Mouse (Mus musculus) limb, embryonic 10.5 days (tissue): ENCODE results near the gene Ptprd. TPM values are rescaled to one million over a fixed set of nuclear protein-coding genes. Genes with fewer than 3 reads are reported as not detected.

ENCODE experiments used
- DNase-seq: peaks from one replicate; pipeline ENCODE4 v3.0.0-alpha.2; 2017; ENCODE audit warnings: low spot score
- H3K27ac ChIP-seq: fragments of 300-500 bp; sonication (generic); 2 replicates; pipeline ENCODE4 v1.5.1; 2016; ENCODE audit warnings: mild to moderate bottlenecking
- H3K27me3 ChIP-seq: fragments of 300-500 bp; sonication (generic); 2 replicates; pipeline ENCODE4 v1.6.1; 2016; ENCODE audit warnings: low read depth, mild to moderate bottlenecking; ENCODE audit not compliant: poor library complexity, severe bottlenecking
- H3K36me3 ChIP-seq: fragments of 300-500 bp; sonication (generic); 2 replicates; pipeline ENCODE4 v1.6.1; 2016; ENCODE audit warnings: mild to moderate bottlenecking, moderate library complexity
- H3K4me1 ChIP-seq: fragments of 300-500 bp; sonication (generic); 2 replicates; pipeline ENCODE4 v1.6.1; 2016
- H3K4me3 ChIP-seq: fragments of 300-500 bp; sonication (generic); 2 replicates; pipeline ENCODE4 v1.5.1; 2016; ENCODE audit warnings: mild to moderate bottlenecking, moderate library complexity
- H3K9me3 ChIP-seq: fragments of 300-500 bp; sonication (generic); replicated peaks from 2 replicates; pipeline ENCODE4 v1.6.1; 2016; ENCODE audit warnings: mild to moderate bottlenecking
- WGBS: fragments of 180-500 bp; shearing (Covaris S2); methylation state at CpG from one replicate; pipeline ENCODE4 v1.1.7; 2016; 5-methylcytosine and 5-hydroxymethylcytosine counted together
- polyA plus RNA-seq: library from polyadenylated mRNA; unstranded; fragments of >200 nt; fragmentation: Nextera tagmentation; extraction: Ambion mirVana; gene quantifications from 2 replicates; pipeline ENCODE4 v1.2.1, GENCODE M21; 2016

The Ptprd gene
- polyA plus RNA-seq, 1 experiment from 2014 or later = 15.6 TPM

DNA sequence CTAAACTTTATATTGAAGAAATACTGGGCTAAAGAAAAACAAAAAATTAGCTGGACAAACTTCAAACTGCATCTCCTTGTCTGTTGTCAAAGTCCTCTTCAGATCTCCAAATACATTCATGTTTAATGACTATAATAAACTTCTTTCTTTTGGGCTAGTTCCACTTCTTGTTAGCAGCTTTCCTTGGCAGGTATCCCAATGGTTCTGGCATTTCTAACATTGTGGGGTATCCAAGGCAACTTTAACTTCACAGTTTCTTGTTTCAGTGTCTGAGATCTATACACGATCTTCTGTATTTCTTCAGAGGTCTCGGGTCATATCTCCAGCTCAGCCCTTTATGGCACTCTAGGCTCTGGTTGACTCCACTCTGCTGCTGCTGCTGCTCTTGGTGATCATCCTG lies 434.5 kb downstream of the Ptprd start:
- H3K9me3 ChIP-seq = no peaks in the 10 kb centered on the region
- H3K27me3 ChIP-seq = no peaks in the 10 kb centered on the region
- 88% methylated on average over 2 of the region's 2 CpGs for WGBS
- H3K36me3 ChIP-seq = no peaks in the 10 kb centered on the region
- H3K4me1 ChIP-seq = no peaks in the 10 kb centered on the region
- H3K4me3 ChIP-seq = no peak overlapping the region
- H3K27ac ChIP-seq = no peak overlapping the region
- no peak for DNase-seq

DNA sequence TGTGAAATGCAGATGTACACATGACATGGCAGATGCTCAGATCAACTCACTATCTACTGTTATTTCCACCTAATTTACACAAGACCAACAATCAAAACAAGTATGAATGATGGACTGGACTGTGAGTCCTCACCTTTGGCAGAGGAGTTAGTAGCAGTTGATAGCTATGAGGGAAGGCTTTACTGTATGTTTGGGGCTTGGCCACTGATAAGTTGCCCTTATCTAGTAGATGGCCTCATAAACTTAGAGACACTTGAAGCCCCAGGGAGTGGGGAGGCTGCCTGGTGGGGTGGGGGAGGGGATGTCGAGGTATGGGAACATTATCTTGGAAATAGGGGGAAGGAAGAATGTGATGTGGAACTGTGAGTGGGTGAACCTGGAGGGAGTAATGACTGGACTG lies 448.0 kb downstream of the Ptprd start:
- Histone ChIP-seq H3K4me1 (no peaks in the 10 kb centered on the region), H3K4me3 (no peak overlapping the region)

DNA sequence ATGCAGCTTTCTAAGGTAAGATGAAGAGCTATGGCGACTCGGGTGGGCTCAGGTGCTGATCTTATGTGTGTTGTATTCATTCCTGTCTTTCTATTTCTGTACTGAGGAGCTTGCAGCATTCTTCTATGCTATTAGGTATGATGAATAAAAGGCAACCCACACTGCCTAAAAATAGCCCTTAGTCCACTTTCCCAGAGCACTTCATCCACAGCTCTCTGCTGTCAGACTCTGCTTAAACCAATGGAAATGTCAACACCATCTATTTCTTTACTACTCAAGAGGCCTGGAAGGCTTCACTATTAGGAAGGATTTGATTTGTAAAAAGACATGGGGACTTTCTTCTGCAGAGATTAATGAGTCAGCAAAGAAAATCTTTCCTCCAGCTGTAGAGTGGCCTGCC lies 468.4 kb downstream of the Ptprd start:
- no peak overlapping the region for H3K4me3 ChIP-seq
- H3K4me1 ChIP-seq = no peaks in the 10 kb centered on the region
- no peaks in the 10 kb centered on the region for H3K36me3 ChIP-seq
- DNase-seq = no peak
- WGBS = 91% methylated on average over 2 of the region's 2 CpGs
- no peak overlapping the region for H3K27ac ChIP-seq
- H3K27me3 ChIP-seq = no peaks in the 10 kb centered on the region
- H3K9me3 ChIP-seq = no peaks in the 10 kb centered on the region

More for the DNA sequence above, 448.0 kb downstream of the Ptprd start:
- no peaks in the 10 kb centered on the region for H3K9me3 ChIP-seq
- no peak overlapping the region for H3K27ac ChIP-seq
- H3K27me3 ChIP-seq = no peaks in the 10 kb centered on the region
- no peaks in the 10 kb centered on the region for H3K36me3 ChIP-seq
- DNase-seq = no peak
- 80% methylated on average over 1 of the region's 1 CpGs for WGBS

DNA sequence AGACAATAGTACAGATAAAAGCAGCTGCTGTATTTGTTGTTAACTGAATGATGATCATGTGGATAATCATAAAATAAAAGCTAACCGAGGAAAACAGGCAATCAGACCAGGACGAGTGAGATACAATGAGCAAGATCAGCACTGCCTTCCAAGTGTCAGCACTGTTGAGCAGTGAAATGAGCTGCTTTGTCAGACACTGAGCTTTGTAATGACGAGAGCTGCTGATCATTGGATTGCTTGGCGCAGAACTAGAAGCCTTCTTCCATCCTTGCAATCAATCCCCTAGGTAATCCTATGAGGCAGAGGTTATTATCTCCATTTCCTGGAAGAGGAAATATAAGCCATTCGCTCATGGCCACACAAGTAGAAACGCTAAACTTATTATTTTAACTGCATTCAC lies 489.9 kb downstream of the Ptprd start:
- no peak for DNase-seq
- WGBS = 81% methylated on average over 6 of the region's 6 CpGs
- Histone ChIP-seq H3K27ac (no peak overlapping the region), H3K36me3 (no peaks in the 10 kb centered on the region), H3K27me3 (no peaks in the 10 kb centered on the region), H3K4me3 (no peak overlapping the region), H3K4me1 (no peaks in the 10 kb centered on the region), H3K9me3 (no peaks in the 10 kb centered on the region)

DNA sequence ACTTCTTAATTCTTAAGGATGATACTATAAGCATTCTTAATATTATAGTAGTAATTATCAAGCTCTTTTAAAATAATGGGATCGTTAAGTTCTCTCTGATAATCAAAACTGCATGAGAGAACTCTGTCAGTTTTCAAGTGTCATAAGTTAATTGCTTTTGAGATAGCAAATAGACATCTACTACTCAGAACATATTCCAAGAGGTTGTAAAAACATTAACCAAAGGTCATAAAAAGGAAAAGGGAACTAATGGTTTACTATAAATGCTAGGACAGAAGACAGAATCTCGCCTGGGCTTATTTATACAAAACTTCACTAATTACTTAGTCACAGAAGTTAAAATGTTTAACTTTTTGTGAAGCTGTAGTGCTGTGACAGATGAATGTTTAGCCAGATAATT lies 494.0 kb downstream of the Ptprd start:
- Histone ChIP-seq H3K4me3 (no peak overlapping the region), H3K27me3 (no peaks in the 10 kb centered on the region), H3K36me3 (no peaks in the 10 kb centered on the region), H3K4me1 (no peaks in the 10 kb centered on the region), H3K9me3 (no peaks in the 10 kb centered on the region), H3K27ac (no peak overlapping the region)
- DNase-seq = no peak
- 71% methylated on average over 2 of the region's 2 CpGs for WGBS

DNA sequence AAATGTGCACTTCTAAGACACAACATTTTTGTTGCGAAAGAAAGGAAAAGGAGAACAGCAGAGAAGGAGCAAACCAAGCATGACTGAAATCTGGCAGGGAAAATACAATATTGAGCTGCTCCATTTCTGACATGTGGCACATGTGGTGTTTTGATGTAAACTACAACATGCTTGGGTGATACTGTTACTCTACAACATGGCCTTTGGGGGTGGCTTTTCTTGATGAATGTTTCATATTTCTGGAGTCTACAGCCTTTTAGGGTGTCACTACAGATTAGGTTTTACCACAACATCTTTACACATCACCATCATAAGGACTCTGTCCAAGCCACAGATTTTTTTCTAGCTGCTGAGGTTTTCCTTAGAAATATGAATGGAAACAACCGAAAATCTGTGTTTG lies 501.5 kb downstream of the Ptprd start:
- 86% methylated on average over 2 of the region's 2 CpGs for WGBS
- Histone ChIP-seq H3K4me1 (no peaks in the 10 kb centered on the region), H3K9me3 (no peaks in the 10 kb centered on the region), H3K27me3 (no peaks in the 10 kb centered on the region), H3K4me3 (no peak overlapping the region), H3K27ac (no peak overlapping the region), H3K36me3 (no peaks in the 10 kb centered on the region)
- no peak for DNase-seq

DNA sequence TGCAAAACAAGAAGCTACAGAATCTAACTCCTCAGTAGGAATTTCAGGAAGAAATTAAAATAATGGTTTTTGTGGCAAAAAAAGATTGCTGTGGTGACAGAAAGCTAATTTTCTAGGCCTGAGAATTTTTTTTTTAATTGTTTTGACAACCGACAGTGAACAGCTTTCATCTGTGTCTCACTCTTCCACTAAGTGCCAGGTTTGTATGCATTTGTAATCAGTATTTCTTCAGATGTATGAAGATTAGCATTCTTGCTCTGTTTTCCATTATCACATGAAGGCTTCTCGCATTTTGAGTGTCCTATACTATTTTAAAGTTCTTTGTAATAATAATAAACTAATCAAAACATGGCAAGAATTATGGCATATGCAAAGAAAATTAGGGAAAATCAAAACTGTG lies 513.5 kb downstream of the Ptprd start:
- H3K27me3 ChIP-seq = no peaks in the 10 kb centered on the region
- DNase-seq = no peak
- 77% methylated on average over 2 of the region's 2 CpGs for whole genome bisulfite sequencing
- H3K36me3 ChIP-seq = no peaks in the 10 kb centered on the region
- H3K4me1 ChIP-seq = no peaks in the 10 kb centered on the region
- no peaks in the 10 kb centered on the region for H3K9me3 ChIP-seq
- no peak overlapping the region for H3K4me3 ChIP-seq
- H3K27ac ChIP-seq = no peak overlapping the region

DNA sequence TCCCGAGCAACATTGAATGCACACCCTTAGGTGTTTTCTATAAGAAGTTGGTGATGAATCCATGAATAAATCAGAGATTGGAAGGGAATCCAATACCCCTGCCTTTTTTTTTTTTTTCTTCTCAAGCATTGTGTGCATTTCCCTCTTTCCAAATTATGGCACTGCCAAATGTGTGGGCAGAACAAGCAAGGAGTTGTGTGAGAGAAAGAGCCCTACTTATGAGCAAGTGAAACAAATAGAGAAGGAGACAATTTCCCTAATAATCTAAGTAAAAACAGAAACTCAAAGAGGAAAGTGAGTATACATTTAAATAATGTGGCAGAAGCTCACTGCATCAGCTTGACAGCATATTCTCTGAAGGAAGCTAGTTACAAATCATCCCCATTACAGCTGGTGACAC lies 536.0 kb downstream of the Ptprd start:
- Histone ChIP-seq H3K9me3 (no peaks in the 10 kb centered on the region), H3K36me3 (no peaks in the 10 kb centered on the region), H3K27me3 (no peaks in the 10 kb centered on the region), H3K4me1 (no peaks in the 10 kb centered on the region), H3K27ac (no peak overlapping the region), H3K4me3 (no peak overlapping the region)
- 86% methylated on average over 1 of the region's 1 CpGs for WGBS
- DNase-seq = no peak

DNA sequence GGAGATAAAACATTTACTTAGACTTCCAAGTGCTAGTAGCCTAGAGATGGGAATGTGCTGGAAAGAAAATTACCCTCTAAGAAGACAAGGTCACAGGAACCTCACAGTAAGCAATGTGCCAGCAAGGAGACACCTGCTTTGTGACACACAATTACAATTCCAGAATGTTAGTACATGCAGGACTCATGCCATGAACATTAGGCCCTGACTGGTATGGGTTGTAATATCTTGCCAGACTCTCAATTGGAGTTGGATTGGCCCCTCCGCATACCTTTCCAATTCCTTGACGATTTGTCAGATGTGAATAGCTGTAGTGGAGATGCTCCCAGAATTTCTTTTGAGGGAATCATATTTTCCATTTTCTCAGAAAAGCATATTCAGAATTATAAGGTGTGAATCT lies 547.0 kb downstream of the Ptprd start:
- H3K36me3 ChIP-seq = no peaks in the 10 kb centered on the region
- no peak overlapping the region for H3K4me3 ChIP-seq
- no peak overlapping the region for H3K27ac ChIP-seq
- 97% methylated on average over 2 of the region's 2 CpGs for WGBS
- H3K9me3 ChIP-seq = no peaks in the 10 kb centered on the region
- no peaks in the 10 kb centered on the region for H3K4me1 ChIP-seq
- no peak for DNase-seq
- no peaks in the 10 kb centered on the region for H3K27me3 ChIP-seq

DNA sequence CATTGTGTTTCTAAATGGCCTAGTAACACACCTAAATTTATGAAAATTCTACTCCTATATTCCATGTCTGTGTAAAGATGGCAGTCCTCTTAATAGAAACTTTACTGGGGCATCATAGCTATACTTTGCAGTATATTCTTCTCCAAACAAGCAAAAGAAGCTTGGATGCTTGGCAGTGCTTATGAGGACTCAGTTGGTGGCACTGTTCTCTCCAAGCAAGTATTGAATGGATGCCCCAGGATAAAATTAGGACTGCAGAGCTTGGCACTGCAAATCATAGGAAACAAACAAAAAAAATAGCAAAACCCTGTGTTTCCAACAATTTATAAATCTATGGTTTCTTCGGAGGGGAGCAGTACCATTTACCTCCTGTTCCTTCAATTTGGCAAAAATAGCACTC lies 549.5 kb downstream of the Ptprd start:
- Histone ChIP-seq H3K36me3 (no peaks in the 10 kb centered on the region), H3K9me3 (no peaks in the 10 kb centered on the region), H3K27ac (no peak overlapping the region), H3K4me1 (no peaks in the 10 kb centered on the region), H3K4me3 (no peak overlapping the region), H3K27me3 (no peaks in the 10 kb centered on the region)
- WGBS = 93% methylated on average over 1 of the region's 1 CpGs
- DNase-seq = no peak

DNA sequence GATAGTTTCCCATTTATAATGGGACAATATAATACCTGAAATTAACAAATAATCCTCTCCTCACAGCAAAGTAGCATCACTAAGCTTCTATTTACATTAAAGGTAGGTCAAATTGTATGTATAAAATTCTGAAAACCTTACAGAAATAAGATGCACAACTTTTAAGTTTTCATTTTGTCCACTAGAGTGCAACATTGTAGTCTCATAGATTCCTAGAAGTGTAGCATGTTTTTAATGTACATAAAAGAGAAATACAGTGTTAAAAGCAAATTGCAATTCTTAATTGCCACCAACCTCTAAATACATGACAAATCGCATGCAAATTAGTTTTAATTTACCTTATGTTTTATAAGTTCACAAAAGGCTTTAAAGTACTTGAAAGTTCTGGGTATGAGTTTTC lies 556.1 kb downstream of the Ptprd start:
- H3K9me3 ChIP-seq = no peaks in the 10 kb centered on the region
- H3K27me3 ChIP-seq = no peaks in the 10 kb centered on the region
- H3K4me1 ChIP-seq = no peaks in the 10 kb centered on the region
- H3K36me3 ChIP-seq = no peaks in the 10 kb centered on the region
- DNase-seq = no peak
- H3K27ac ChIP-seq = no peak overlapping the region
- H3K4me3 ChIP-seq = no peak overlapping the region
- WGBS = 81% methylated on average over 1 of the region's 1 CpGs

DNA sequence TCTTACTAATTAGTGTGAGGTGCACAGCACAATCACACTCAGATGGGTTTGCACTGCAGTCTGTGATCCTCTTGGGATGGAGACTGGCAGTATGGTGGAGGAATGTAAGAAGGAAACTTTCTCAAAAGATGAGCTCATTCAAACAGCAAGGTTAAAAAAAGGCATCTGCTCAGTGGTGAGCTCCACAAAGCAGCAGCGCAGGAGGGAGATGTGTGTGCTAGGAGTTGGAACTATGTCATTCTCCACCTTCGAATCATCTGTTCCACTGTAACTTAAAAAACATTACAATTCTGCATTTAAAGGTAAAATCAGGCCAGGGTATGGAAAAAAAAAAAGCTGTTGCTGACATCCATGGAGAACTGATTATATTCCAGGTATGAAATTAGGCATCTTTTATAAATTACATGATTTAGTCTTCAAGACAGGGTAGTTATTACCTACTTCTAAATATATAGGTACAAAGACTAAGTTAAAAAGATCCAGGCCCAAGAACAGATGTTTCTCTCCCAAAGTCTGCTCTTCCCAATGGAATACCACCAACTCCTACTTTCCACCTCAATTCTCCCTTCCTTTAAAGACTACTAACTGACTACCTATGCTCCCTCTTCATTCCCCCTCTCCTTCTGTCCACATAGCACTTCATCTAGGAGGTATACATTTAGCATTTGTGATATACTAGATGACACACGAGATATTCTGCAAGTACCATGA lies 562.0 kb downstream of the Ptprd start:
- no peaks in the 10 kb centered on the region for H3K4me1 ChIP-seq
- WGBS = 89% methylated on average over 3 of the region's 3 CpGs
- H3K27ac ChIP-seq = no peak overlapping the region
- no peak for DNase-seq
- no peaks in the 10 kb centered on the region for H3K9me3 ChIP-seq
- no peaks in the 10 kb centered on the region for H3K27me3 ChIP-seq
- no peak overlapping the region for H3K4me3 ChIP-seq
- H3K36me3 ChIP-seq = no peaks in the 10 kb centered on the region

DNA sequence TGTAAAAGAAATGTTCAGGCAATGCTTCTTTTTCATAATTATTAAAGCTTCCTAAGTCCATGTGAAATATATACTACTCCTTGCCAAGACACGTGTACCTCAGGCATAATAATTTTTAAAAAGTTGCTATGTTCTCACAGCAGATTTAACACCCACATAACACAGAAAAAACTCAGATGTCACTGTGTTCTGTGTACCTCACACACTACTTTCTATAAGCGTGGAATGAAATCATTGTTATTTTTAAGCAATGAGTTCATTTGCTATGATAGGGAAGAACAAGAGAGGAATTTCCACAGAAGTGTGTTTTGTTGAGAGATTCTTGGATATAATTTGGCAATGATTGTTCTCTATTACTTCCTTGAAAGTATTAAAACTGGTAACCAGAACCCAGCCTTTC lies 562.9 kb downstream of the Ptprd start:
- DNase-seq = no peak
- no peaks in the 10 kb centered on the region for H3K4me1 ChIP-seq
- H3K27me3 ChIP-seq = no peaks in the 10 kb centered on the region
- no peaks in the 10 kb centered on the region for H3K36me3 ChIP-seq
- no peak overlapping the region for H3K4me3 ChIP-seq
- H3K27ac ChIP-seq = no peak overlapping the region
- no peaks in the 10 kb centered on the region for H3K9me3 ChIP-seq
- WGBS = 88% methylated on average over 2 of the region's 2 CpGs

DNA sequence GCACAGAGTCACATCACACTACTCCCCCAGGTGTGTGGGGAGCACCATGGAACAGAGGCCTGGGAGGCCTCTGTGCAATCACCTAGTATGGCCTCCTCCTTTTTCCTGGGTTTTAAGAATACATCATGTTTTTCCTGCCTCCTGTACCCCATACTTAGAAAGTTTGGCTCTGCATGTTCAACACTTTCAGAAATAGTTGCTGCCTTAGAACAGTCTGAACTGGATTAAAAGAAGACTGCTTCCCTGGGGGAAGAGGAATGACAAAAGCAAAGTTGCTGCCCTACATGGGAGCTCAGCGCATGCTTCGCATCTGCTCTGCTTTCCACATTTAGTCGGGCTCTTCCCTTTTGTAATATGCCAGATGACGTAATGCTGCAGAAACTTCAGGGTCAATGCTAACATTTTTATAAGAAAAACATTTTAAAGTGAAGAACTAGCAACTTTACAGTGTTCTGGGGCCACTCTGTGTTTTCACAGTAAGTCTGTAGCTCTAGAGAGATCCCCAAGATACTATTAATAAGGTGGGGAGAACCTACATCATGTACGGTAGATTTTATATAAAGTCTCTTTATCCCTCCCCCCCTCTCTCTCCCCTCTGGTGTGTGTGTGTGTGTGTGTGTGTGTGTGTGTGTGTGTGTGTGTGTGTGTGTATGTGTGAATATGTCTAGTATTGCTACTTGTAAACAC lies 564.2 kb downstream of the Ptprd start:
- WGBS = 93% methylated on average over 5 of the region's 5 CpGs
- H3K9me3 ChIP-seq = no peaks in the 10 kb centered on the region
- no peaks in the 10 kb centered on the region for H3K4me1 ChIP-seq
- no peak overlapping the region for H3K27ac ChIP-seq
- no peak for DNase-seq
- no peak overlapping the region for H3K4me3 ChIP-seq
- no peaks in the 10 kb centered on the region for H3K27me3 ChIP-seq
- no peaks in the 10 kb centered on the region for H3K36me3 ChIP-seq
